Mouse (Mus musculus) left cerebral cortex, postnatal 25 days (tissue): ENCODE data around the gene Il22ra2. TPM values are rescaled to one million over a fixed set of nuclear protein-coding genes. Genes with fewer than 3 reads are reported as not detected.

Experiments
- total RNA-seq, 2 experiments: library from RNA; stranded (reverse); gene quantifications; 2 replicates each; pipeline ENCODE4 v1.2.3; 2021

The Il22ra2 gene
- total RNA-seq, 2 experiments from 2014 or later, result not detected

Other genes starting within 250 kb of the Il22ra2 start
- gene Ifngr1, start 30.0 kb upstream of the Il22ra2 start, total RNA-seq, result 10 to 100 TPM; 19.9 to 20.9 TPM
- under 1 TPM; 0.32 to 0.73 TPM for gene Il20ra, start 90.6 kb downstream of the Il22ra2 start, total RNA-seq
- 1 to 10 TPM in 1 of 2 experiments, under 1 TPM in 1; 0.85 to 5.2 TPM for gene Slc35d3, start 229.5 kb downstream of the Il22ra2 start, total RNA-seq